Mouse (Mus musculus) CD4-positive, CD25-positive, alpha-beta regulatory T cell (primary cell): ENCODE results near the gene Klf7. TPM values are rescaled to one million over a fixed set of nuclear protein-coding genes. Genes with fewer than 3 reads are reported as not detected.

Experiments used
- polyA plus RNA-seq: library from polyadenylated mRNA; unstranded; fragments of 100-300 nt; shearing (Covaris generic); gene quantifications from one replicate; pipeline ENCODE4 v1.2.1, GENCODE M21; 2017

Gene Klf7
- 30.8 TPM for polyA plus RNA-seq

GRCm38 (mm10) chr1:64121559-64122465 lies at the start of gene Klf7:
TSS of gene Klf7 (minus strand) at chr1:64122282.

